Mouse (Mus musculus): ENCODE measurements around the gene Nab2. TPM values are rescaled to one million over a fixed set of nuclear protein-coding genes. Genes with fewer than 3 reads are reported as not detected.

Gene Nab2
- polyA plus RNA-seq, 1 experiment from 2014 or later: 1.9 TPM

DNA sequence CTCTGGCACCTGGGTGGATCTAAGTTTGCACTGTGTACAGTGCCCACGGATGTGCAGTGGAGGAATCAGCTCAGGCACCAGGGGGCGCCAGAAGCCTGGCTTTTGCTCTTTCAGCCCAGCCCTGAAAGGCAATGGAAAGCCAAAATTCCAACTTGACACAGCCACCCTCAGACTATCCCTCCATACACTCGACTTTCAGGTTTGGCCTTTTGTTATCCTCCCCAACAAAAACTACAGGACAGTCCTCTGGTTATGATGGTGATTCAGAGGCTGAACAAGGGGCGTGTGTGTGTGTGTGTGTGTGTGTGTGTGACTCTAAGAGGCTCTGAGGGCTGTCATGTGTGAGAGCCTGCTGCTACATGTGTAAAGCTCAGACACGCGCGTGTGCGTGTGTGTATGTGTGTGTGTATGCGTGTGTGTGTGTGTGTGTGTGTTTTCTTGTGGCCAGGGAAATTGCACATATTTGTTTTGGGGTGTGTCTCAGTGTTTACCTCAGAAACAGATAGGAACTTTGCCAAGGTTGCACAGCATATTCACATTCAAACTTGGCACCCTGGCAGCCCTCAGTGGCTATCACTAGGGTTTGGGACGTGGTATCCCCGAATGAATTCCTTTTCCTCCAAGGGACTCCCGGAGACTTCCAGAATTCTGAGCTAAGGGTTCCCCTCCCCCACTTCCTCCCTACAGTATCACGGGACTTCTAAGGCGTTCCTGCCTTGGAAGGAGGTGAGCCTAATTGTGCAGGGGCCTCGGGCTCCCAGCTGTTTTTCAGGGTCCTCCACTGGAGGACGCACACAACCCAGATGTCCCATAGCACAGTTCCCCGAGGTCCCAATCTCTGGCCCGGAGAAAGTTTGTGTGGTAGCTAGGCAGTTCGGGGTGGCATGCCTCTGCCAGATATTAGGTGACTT is 26.3 kb downstream of the Nab2 start:
- H3K27ac ChIP-seq (ENCODE audit: low read depth, low read length): no peak overlapping the region
- peaks cover 23% of the 10 kb centered on the region for H3K27me3 ChIP-seq (replicated peaks; ENCODE audit: control insufficient read depth, insufficient read depth, low read length)
- peak; percentile 84 for ATAC-seq
- WGBS: 8% methylated on average over 19 of the region's 19 CpGs
- H3K9me3 ChIP-seq (replicated peaks; ENCODE audit: control insufficient read depth, low read length): no peaks in the 10 kb centered on the region
- H3K4me1 ChIP-seq (ENCODE audit: control insufficient read depth, insufficient read depth, low read length): 0 out of 2 replicates have a peak, but pooled peaks cover 8% of the 10 kb centered on the region
- DNase-seq (ENCODE audit: low spot score): peak; percentile 85
- H3K4me3 ChIP-seq (ENCODE audit: low read depth, low read length): peak overlapping the region; percentile 26; the same call in 1 of the 2 replicates
- peak overlapping the region; percentile 42 for H3K4me2 ChIP-seq (ENCODE audit: low read length)
- no peaks in the 10 kb centered on the region for H3K36me3 ChIP-seq (ENCODE audit: control insufficient read depth, insufficient read depth, low read length)
- H3K9ac ChIP-seq (ENCODE audit: low read length): peak overlapping the region; percentile 35; the same call in 1 of the 2 replicates

DNA sequence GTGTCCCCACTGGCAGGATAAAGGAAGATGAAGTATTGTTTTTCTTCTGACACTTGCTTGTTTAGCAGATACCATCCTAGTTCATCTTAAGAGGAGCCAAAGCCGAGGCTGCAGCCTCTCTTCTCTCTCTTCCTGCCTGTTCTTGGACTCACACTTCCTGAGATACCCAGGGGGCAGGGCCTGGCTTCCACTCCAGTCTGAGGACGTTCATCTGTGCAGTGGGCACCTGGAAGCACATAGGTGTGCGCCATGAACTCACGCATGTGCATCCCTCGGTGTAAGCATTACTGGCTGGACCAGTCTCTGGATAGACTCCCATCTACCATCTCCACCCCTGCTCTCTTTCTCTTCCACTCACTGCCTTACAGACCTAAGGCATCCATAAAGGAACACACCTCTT is 27.9 kb downstream of the Nab2 start:
- Histone ChIP-seq H3K27me3 (replicated peaks; ENCODE audit: control insufficient read depth, insufficient read depth, low read length) (peaks cover 23% of the 10 kb centered on the region), H3K4me3 (ENCODE audit: low read depth, low read length) (no peak overlapping the region), H3K4me1 (ENCODE audit: control insufficient read depth, insufficient read depth, low read length) (0 out of 2 replicates have a peak, but pooled peaks cover 8% of the 10 kb centered on the region), H3K27ac (ENCODE audit: low read depth, low read length) (no peak overlapping the region), H3K36me3 (ENCODE audit: control insufficient read depth, insufficient read depth, low read length) (no peaks in the 10 kb centered on the region), H3K9ac (ENCODE audit: low read length) (no peak overlapping the region), H3K4me2 (ENCODE audit: low read length) (no peak overlapping the region), H3K9me3 (replicated peaks; ENCODE audit: control insufficient read depth, low read length) (no peaks in the 10 kb centered on the region)
- DNase-seq (ENCODE audit: low spot score) (no peak), ATAC-seq (no peak)
- WGBS: 75% methylated on average over 5 of the region's 5 CpGs

DNA sequence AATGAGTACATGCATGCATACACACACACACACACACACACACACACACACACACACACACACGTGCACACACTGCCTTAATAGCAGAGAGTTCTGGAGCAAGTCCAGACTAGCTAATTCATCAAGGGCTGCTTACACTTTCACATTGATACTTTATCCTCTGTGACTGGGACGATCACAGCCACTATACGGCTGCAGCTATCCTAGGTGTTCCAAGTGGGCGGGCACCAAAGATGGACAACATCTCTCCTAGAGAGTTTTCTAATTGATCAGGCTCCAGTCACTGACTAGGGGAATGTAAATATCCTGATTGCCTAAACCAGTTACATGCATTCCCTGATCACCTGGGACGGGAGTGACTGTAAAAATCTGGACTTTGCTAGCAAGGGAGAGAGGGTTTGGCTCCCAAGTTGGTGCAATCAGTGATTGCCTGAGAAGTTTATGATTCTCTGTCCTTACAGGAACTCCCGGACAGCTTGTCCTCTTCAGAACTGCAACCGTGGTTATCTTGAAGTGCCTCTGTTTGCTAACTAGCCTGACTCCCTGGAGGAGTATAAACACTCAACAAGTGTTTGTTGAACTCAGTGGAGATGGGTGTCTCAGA is 35.6 kb downstream of the Nab2 start:
- H3K27me3 ChIP-seq (replicated peaks; ENCODE audit: control insufficient read depth, insufficient read depth, low read length): no peaks in the 10 kb centered on the region
- no peak overlapping the region for H3K4me2 ChIP-seq (ENCODE audit: low read length)
- DNase-seq (ENCODE audit: low spot score) (no peak), ATAC-seq (no peak)
- H3K9me3 ChIP-seq (replicated peaks; ENCODE audit: control insufficient read depth, low read length): no peaks in the 10 kb centered on the region
- no peak overlapping the region for H3K4me3 ChIP-seq (ENCODE audit: low read depth, low read length)
- no peak overlapping the region for H3K9ac ChIP-seq (ENCODE audit: low read length)
- WGBS: 79% methylated on average over 7 of the region's 7 CpGs
- H3K4me1 ChIP-seq (ENCODE audit: control insufficient read depth, insufficient read depth, low read length): no peaks in the 10 kb centered on the region
- H3K27ac ChIP-seq (ENCODE audit: low read depth, low read length): no peak overlapping the region
- H3K36me3 ChIP-seq (ENCODE audit: control insufficient read depth, insufficient read depth, low read length): no peaks in the 10 kb centered on the region

DNA sequence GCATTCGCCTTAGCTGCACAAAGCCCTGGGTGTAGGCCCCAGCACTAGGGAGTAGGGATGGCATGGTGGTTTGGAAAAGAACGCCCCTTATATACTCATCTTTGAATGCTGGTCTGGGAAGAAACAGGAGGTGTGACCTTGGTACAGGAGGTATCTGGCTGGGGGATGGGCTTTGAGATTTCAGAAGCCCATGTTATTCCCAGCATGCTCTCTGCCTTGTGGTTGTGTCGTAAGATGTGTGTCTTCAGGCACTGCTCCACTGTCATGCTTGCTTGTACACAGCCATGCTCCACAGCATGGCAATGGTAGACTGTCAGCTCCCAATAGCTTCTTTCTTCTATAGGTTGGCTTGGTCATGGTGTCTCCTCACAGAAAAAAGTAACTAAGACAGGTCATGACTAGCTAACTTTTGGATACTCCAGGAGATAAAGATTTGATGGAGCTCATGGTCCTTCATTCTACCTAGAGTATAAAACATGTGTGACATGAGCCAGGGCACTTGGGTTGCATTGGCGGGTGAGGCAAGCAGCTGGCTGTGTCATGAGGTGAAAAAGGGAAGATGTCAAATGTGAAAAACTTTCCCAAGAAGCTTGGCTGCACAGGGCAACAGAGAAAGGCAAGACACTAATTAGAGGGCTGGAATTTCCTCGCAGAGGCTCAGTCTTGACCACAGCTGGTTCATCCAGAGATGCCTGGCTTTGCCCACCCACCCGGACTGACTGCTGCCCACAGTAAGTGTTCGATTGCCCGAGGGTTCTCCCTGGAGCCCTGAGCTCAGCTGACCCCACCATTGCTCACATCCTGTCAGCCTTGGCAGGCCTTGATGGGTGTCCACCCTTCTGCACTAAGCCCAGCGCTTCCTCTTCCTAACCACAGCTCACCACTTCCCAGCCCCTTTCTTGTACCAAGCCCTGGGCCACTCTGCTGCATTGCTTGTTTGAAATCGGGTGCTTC is 36.8 kb downstream of the Nab2 start:
- no peak overlapping the region for H3K4me2 ChIP-seq (ENCODE audit: low read length)
- WGBS: 88% methylated on average over 10 of the region's 10 CpGs

DNA sequence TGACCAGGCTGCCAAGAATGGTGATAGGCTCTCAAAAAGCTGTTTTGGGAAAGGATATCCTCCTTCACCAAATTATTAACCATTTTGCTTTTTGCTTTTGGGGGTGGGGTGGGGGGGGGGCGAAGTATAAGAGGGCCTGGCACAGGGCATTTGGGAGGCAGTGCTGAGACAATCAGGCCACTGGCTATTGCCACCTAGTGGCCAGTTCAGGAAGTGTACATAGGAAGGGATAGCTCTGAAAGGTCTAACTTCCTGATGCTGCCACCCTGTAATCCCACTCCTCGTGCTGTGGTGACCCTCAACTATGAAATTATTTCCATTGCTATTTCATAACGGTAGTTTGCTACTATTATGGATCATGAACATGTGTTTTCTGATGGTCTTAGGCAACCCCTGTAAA is 41.9 kb downstream of the Nab2 start:
- Histone ChIP-seq H3K36me3 (ENCODE audit: control insufficient read depth, insufficient read depth, low read length) (no peaks in the 10 kb centered on the region), H3K27ac (ENCODE audit: low read depth, low read length) (no peak overlapping the region), H3K4me2 (ENCODE audit: low read length) (no peak overlapping the region), H3K9ac (ENCODE audit: low read length) (no peak overlapping the region), H3K4me1 (ENCODE audit: control insufficient read depth, insufficient read depth, low read length) (0 out of 2 replicates have a peak, but pooled peaks cover 2% of the 10 kb centered on the region), H3K4me3 (ENCODE audit: low read depth, low read length) (no peak overlapping the region), H3K9me3 (replicated peaks; ENCODE audit: control insufficient read depth, low read length) (no peaks in the 10 kb centered on the region), H3K27me3 (replicated peaks; ENCODE audit: control insufficient read depth, insufficient read depth, low read length) (no peaks in the 10 kb centered on the region)
- ATAC-seq: no peak
- WGBS: 81% methylated on average over 3 of the region's 3 CpGs
- DNase-seq (ENCODE audit: low spot score): no peak

More for the DNA sequence above, 36.8 kb downstream of the Nab2 start:
- Histone ChIP-seq H3K27me3 (replicated peaks; ENCODE audit: control insufficient read depth, insufficient read depth, low read length) (no peaks in the 10 kb centered on the region), H3K9me3 (replicated peaks; ENCODE audit: control insufficient read depth, low read length) (no peaks in the 10 kb centered on the region), H3K4me3 (ENCODE audit: low read depth, low read length) (no peak overlapping the region), H3K9ac (ENCODE audit: low read length) (no peak overlapping the region), H3K27ac (ENCODE audit: low read depth, low read length) (no peak overlapping the region), H3K4me1 (ENCODE audit: control insufficient read depth, insufficient read depth, low read length) (no peaks in the 10 kb centered on the region), H3K36me3 (ENCODE audit: control insufficient read depth, insufficient read depth, low read length) (no peaks in the 10 kb centered on the region)
- no peak for ATAC-seq
- DNase-seq (ENCODE audit: low spot score): no peak

DNA sequence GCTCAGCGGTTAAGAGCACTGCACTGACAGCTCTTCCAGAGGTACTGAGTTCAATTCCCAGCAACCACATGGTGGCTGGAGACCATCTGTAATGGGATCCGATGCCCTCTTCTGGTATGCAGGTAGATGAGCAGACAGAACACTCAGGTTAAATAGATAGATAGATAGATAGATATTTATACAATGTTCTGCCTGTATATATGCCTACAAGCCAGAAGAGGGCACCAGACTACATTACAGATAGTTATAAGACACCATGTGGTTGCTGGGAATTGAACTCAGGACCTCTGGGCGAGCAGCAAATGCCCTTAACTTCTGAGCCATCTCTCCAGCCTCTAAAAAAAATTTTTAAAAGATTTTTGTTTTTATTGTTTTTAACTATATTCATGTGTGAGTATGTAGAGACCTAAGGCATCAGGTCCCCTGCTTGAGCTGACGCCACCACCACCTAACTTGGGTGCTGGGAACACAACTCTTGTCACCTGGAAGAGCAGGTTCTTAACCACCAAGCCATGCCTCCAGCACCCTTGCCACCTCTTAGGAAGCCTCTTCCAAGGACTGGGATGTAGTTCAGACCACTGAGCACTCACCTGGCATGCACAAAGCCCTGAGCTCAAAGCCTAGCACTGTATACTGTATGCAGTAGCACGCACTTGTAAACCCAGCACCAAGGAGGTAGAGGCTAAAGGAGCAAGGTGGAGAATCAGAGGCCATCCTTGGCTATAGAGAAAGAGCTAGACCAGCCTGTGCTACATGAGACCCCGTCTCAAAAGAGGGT is 44.7 kb downstream of the Nab2 start:
- DNase-seq (ENCODE audit: low spot score): no peak
- Histone ChIP-seq H3K36me3 (ENCODE audit: control insufficient read depth, insufficient read depth, low read length) (no peaks in the 10 kb centered on the region), H3K9ac (ENCODE audit: low read length) (no peak overlapping the region), H3K4me2 (ENCODE audit: low read length) (no peak overlapping the region), H3K27me3 (replicated peaks; ENCODE audit: control insufficient read depth, insufficient read depth, low read length) (no peaks in the 10 kb centered on the region), H3K4me1 (ENCODE audit: control insufficient read depth, insufficient read depth, low read length) (peaks cover 13% of the 10 kb centered on the region), H3K4me3 (ENCODE audit: low read depth, low read length) (no peak overlapping the region), H3K27ac (ENCODE audit: low read depth, low read length) (no peak overlapping the region), H3K9me3 (replicated peaks; ENCODE audit: control insufficient read depth, low read length) (no peaks in the 10 kb centered on the region)
- ATAC-seq: no peak
- 94% methylated on average over 6 of the region's 6 CpGs for WGBS

DNA sequence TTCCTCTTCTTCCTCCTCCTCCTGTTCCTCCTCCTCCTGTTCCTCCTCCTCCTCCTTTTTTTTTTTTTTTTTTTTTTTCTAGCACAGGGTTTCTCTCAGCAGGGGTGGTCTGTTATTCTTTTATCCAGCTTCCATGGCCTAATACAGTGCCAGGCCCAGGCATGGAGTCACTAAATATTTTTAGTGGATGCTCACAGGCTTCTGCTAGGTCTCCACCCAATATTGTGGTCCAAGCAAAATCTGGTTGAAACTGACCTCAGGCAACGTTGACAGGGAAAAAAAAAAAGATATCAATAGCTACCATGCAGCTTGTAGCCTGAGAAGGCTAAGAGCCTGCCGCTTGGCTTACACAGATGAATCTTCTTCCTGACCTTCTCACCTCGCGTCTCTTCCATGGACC is 45.7 kb downstream of the Nab2 start:
- Histone ChIP-seq H3K9me3 (replicated peaks; ENCODE audit: control insufficient read depth, low read length) (no peaks in the 10 kb centered on the region), H3K27me3 (replicated peaks; ENCODE audit: control insufficient read depth, insufficient read depth, low read length) (no peaks in the 10 kb centered on the region), H3K27ac (ENCODE audit: low read depth, low read length) (no peak overlapping the region), H3K4me1 (ENCODE audit: control insufficient read depth, insufficient read depth, low read length) (peaks cover 21% of the 10 kb centered on the region), H3K9ac (ENCODE audit: low read length) (no peak overlapping the region), H3K4me2 (ENCODE audit: low read length) (no peak overlapping the region), H3K4me3 (ENCODE audit: low read depth, low read length) (no peak overlapping the region), H3K36me3 (ENCODE audit: control insufficient read depth, insufficient read depth, low read length) (no peaks in the 10 kb centered on the region)
- DNase-seq (ENCODE audit: low spot score): no peak
- ATAC-seq: no peak
- 70% methylated on average over 4 of the region's 4 CpGs for WGBS

DNA sequence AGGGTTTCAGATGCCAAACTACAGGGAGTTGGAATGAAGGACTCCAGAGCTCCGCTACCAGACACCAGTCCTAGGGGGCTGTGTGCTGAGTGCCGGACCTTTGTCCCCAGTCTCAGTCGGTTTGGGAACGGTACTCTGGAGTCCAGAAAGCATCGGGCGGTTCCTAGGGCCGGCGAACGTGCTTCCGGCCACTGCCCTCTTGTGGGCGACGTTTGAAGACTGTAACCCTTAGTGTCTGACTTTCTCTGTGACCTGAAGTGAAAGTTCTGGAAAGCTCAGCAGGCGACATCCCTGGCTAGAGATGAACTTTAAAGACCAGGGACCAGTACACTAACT is 46.3 kb downstream of the Nab2 start:
- Histone ChIP-seq H3K4me1 (ENCODE audit: control insufficient read depth, insufficient read depth, low read length) (peaks cover 26% of the 10 kb centered on the region), H3K4me3 (ENCODE audit: low read depth, low read length) (peak overlapping the region; percentile 73), H3K27me3 (replicated peaks; ENCODE audit: control insufficient read depth, insufficient read depth, low read length) (no peaks in the 10 kb centered on the region), H3K36me3 (ENCODE audit: control insufficient read depth, insufficient read depth, low read length) (no peaks in the 10 kb centered on the region), H3K9me3 (replicated peaks; ENCODE audit: control insufficient read depth, low read length) (no peaks in the 10 kb centered on the region), H3K27ac (ENCODE audit: low read depth, low read length) (0 out of 2 replicates have a peak overlapping the region, but pooled peaks have one; percentile 87), H3K4me2 (ENCODE audit: low read length) (peak overlapping the region; percentile 84), H3K9ac (ENCODE audit: low read length) (peak overlapping the region; percentile 94)
- 1% methylated on average over 13 of the region's 13 CpGs for WGBS
- DNase-seq (ENCODE audit: low spot score): peak; percentile 39
- ATAC-seq: 0 out of 2 replicates have a peak, but pooled peaks have one; percentile 13

Data from forebrain, embryonic 14.5 days (tissue).